Mouse (Mus musculus): ENCODE data around the gene Mat2b.
"Not testable (repeated sequence)": the region's sequence is repeated elsewhere in the genome, so short reads cannot be mapped to it uniquely, and the experiment has no call there.

Gene Mat2b

DNA sequence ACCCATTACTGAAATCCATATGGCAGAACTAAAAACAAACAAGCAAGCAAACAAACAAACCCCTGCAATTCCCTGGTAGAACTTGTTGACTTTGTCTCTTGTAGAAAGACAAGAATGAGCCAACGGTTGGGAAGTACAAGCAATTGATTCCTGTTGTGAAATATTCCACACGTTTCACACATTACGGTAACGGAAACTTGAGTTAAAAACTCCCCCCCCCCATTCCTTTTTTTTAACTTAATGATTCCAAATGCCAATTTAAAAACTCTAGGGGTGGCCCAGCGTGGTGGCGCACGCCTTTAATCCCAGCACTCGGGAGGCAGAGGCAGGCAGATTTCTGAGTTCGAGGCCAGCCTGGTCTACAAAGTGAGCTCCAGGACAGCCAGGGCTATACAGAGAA is at the start of gene Mat2b:
TSS of gene Mat2b (minus strand) at position 101 of the 400 bp plus-strand sequence.
- no peak for DNase-seq

DNA sequence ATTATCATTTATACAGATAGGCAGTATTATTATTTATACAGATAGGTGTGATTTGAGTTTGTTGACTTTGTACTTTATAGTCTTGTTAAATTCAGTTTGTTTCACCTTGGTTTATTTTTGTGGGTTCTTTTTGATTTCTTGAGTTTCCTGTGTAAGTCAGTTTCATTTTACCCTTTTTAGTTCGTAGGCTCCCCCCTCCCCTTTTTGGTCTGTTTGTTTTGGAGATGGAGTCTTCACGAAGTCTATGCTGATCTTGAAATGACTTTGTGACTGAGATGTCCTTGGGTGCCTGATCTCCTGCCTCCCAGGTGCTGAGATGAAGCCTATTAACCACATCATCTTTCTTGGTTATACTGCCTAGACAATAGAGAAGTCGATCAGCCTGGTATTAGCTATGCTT is 49.3 kb upstream of the Mat2b start:
- no peak for DNase-seq

DNA sequence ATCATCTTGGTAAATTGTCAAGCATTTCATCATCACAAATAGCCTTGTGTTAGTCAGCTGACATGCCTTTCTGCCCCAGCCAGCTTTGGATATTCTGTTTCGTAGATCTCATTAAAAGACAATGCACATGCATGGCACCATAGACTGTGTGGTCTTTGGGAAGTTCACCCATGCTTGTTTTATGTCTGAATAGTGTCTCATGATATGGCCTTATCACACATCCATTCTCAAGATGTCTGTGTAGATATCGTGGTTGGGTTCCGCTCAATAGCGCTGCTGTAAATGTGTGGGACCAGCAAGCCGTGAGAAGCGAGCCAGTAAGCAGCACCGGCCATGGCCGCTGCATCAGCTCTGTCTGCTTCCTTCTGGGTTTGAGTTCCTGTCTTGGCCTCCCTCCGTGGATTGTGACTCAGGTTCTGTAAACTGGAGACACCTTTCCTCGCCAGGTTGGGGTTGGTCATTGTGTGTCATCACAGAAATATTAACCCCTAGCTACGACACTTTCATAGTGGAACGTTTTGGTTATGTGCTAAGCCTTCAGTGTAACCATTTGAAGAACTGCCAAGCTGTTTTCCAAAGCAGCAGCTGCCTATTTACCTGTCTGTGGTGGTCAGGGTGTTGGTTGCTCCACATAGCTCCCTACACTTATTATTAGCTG is 46.7 kb upstream of the Mat2b start:
- no peak for DNase-seq

DNA sequence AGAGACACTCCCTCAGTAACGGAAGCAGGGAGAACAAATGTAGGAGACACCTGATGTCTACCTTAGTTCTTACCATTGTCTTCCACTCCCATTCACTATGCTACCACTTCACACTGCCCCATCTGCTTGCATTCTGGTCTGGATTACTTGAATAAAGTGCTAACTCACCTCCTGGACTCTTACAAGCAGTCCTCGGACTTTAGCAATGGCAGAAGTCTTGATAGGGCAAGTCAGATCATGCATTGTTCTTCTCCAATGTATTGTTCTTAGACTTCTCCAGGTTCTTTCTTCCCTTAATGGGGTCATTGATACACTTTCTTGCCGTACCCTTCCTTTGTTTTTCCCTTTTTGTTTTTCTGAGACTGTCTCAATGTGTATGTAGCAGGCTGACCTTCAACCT is 42.4 kb upstream of the Mat2b start:
- DNase-seq, result no peak

DNA sequence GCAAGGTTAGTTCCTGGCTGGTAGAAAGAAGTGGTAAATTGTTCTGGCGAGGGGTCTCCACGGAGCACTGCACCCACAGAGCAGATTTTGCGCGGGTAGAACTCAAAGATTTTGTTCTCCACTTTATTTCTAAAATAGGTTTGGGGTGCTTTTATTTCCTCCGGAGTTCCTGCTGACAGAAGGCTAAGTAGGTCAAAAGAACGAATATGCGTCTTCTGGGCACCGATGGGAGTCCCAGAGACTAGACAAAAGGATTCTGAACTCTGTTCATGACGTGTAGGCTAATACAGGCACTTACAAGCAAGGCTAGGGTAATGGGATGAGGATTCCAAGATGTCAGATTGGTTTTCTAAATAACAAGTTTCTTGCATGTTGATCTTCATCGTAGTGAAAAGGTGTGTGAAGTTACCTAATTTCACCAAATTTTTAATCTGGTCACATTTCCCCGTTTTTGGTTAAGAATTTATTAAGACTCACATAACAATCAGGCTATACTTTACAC is 39.3 kb upstream of the Mat2b start:
- no peak for DNase-seq

DNA sequence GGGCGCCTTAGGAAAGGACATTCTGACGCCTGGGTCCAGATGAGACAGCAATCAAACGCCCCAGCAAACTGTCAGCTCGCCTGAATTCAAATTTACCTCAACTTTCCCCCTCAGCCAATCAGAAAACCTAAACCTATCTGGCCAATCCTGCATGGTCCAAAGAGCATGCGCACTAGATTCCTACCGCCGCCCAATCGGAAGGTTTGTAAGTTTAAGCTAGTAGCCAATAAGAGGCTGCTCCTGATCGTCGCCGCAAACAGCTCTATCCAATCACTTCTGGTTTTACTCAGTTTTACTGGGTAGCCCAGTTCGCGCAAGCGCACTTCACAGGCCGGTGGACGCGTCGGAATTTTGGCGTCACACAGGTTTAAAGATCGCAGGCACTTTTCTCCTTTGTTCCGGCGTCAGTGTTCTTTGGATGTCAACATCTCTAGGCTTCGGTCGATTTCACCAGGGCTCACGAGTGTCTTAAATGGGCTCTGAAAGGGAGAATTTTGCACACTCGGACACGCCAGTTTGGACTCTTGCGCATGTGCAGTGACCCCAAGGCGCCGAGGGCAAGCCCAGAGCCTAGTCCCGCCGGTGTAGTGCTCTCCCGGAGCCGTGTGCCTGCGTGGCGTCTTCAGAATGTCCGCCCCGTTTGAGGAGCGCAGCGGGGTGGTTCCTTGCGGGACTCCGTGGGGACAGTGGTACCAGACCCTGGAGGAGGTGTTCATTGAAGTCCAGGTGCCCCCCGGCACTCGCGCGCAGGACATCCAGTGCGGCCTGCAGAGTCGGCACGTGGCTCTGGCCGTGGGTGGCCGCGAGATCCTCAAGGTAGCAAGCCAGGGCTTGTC is 38.6 kb upstream of the Mat2b start, which contains the start of the genes Hmmr and Nudcd2:
TSS of gene Hmmr (minus strand) at position 84 of the 836 bp plus-strand sequence.
TSS of gene Nudcd2 (plus strand) at position 329 of the 836 bp plus-strand sequence.
- DNase-seq, result peak; percentile 87

DNA sequence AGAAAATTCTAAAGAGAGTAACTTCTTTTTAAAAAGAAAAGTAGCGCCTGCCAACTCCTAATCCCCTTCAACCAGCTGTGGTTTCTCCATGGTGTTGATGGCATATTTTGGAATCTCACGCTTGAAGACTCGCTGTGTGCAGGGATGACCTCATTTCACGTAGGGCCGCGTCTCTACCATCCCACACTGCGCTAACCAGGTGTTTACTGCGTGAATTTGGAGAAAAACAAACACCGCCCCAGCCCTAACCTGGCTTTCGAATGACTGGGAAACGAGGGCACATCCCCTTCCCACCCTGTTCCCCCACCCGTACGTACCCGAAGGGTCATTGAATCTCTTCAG is 38.0 kb upstream of the Mat2b start:
- no peak for DNase-seq

DNA sequence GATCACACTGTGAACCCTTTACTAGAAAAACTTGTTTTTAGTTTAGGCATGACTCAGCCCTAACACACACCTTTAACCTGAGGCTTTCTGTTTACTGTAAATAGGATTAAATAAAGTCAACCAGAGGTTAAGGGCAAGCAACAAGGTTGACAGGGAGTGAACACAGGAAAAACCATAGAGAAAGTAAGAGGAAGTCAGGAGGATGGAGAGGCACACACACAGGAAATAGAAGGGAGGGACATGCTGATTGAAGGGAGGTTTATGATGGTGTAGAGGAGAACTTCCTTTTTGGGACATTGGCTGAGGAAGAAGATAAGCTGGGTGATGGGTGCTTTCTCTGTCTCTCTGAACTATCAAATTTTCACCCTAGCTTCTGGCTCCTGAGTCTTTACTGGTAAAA is 23.3 kb upstream of the Mat2b start:
- no peak for DNase-seq

DNA sequence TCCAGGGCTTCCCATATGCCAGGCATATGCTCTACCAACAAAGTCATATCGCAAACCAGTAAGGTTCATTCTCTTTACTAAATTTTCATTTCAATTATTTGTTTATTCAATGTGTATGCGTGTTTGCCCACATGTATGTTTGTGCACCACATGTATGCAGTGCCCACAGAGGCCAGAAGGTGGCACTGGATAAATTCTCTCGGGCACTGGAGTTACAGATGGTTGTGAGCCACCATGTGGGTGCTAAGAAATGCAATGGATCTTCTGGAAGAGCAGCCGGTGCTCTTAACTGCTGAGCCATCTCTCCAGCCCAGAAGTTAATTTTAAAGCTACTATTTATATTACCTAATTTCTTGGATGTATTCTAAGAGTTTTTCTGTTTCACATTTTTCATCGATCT is 20.5 kb upstream of the Mat2b start:
- DNase-seq, result peak; percentile 19

DNA sequence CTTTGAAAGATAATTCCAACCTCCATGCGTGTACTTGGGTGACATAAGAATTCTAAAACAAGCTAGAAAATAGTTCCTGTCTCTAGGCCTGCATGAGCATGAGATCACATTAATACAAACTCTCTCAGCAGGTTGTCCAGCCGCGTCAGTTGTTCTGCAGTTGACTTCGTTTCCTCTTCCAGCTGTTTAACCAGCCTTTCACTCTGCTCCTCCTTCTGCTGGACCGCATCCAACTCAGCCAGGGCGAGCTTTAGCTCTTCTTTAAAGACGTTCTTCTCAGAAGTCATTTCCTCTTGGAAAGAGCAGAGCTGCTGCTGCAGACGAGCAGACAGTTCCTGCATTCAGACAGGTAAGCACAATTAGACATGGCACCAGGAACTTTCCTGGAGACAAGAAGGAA is 18.9 kb upstream of the Mat2b start:
- peak; percentile 16 for DNase-seq

DNA sequence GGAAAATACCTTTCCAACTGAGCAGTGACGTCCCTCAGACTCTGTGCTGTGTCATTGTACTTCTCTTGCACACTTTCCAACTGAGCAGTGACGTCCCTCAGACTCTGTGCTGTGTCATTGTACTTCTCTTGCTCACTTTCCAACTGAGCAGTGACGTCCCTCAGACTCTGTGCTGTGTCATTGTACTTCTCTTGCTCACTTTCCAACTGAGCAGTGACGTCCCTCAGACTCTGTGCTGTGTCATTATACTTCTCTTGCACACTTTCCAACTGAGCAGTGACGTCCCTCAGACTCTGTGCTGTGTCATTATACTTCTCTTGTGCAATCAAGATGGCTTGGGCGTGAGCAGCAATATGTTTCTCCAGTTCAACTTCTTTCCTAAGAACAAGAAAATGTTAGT is 14.9 kb upstream of the Mat2b start:
- DNase-seq, result not testable (repeated sequence)

DNA sequence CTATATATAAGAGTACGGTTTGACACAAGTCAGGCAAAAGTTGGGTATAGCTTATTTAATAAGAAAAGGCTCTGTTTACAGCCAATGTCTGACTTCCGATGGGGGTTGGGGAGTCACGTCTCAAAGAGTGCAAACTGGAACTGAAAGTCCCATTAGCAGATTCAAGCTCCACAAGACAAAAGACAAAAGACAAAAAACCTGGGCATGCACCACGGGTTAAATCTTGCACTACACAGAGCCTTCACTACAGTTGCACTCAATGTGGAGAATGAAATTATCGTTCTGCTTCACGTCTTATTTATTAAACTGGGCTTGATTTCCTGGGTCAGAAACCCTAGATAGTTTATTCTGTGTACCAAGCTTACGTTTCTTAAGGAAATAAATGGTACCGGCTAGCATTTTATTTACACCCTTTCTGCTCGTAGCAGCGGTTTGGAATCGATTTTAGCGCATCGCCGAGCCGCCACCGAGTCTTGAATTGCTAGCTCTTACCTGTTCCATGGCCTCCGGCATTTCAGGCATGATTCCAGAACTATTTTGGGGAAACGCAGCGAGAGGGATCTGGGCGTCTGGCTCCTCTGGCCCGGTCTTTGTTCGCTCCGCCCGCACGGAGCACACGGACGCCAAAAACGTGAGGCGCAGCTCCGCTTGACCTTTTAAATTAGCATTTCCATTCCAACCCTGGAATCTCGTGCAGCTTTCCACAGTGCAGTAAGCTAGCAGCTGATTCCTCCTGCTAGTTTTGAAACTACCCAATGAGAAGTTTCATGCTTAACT is 504 bp downstream of the Mat2b start:
- peak; percentile 41 for DNase-seq

DNA sequence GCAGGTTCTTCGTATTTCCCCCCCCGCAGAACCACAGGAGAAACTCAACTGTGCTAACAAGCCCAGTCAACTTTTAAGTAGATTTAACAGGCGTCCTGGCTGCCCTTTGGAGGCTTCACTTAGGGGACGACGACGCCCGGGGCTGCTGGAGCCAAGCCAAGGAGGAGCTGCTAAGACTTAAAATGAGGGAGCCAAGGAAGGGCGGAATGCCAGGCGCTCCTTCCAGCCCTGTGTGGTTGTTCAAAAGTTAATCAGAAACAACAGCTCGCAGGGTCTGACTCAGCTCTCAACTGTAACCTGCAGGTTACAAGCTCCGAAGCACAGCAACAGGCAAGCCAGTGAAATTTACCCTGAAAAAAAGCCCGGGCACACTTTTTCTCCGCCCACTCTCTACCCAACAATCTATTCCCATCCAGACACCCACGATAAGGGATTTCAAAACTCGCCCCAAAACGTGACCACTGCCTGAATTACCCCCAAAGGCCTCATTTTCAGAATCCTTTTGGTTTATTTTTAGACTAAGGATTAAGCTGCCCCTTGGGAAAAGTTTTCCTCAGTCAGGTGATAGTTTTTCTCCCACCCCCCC is 1.5 kb downstream of the Mat2b start:
- peak; percentile 72 for DNase-seq

DNA sequence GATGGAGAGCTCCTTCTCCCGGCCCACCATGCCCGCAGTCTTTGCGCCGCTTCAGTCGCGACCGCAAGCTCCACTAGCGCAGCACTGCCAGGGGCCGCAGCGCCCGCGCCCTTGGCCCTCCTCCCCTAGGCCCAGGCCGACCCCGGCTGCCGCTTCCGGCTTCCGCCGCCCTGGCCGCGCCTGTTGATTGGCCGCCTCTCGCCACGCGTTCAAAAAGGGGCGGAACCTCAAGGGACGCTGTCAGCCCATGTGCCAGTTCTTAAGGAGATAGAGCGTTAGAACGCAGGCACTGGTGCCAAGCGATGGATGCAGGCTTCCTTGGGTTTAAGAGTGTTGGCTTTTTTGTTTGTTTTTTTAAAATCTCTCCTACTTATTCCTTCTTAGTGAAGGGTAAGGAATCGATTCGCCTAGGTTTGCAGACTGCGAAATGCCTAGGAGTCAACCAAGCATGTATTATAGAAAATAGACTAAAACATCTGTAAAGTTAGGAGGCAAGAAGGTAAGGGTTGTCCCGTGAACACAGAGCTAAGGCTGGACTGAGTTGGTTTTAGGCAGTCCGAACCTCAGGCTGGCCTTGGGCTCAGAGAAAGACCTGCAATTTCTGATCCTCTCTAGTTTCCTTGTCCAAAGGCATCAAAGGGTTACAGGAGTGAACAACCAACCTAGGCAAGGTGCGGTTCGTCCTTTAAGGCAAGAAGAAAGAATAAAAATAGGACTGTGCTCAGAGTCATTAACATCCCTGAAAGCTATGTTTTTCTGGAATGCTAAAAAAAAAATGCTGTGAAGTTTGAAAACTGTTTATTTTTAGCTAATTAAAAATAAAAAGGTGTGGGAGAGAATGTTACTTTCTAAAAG is 2.3 kb downstream of the Mat2b start:
- DNase-seq, result peak; percentile 85

DNA sequence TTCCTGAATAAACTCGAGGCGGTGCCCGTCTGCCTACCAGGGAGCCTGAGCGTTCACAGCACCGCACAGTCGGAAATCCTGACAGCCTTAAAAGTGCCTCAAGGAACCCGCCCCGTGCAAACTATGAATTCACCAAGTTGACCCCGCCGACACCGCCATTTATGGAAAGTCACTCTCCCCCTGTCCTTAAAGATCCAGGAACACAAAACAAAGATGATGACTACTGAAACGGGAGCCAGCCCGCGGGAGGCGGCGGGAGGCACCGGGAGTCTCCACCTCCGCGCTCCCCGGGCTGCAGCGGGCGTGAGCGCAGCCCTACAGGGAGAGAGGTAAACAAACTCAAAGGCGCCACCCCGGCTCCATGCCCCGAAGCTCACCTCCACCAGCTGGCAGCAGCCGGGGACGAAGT is 2.9 kb downstream of the Mat2b start:
- peak; percentile 16 for DNase-seq

DNA sequence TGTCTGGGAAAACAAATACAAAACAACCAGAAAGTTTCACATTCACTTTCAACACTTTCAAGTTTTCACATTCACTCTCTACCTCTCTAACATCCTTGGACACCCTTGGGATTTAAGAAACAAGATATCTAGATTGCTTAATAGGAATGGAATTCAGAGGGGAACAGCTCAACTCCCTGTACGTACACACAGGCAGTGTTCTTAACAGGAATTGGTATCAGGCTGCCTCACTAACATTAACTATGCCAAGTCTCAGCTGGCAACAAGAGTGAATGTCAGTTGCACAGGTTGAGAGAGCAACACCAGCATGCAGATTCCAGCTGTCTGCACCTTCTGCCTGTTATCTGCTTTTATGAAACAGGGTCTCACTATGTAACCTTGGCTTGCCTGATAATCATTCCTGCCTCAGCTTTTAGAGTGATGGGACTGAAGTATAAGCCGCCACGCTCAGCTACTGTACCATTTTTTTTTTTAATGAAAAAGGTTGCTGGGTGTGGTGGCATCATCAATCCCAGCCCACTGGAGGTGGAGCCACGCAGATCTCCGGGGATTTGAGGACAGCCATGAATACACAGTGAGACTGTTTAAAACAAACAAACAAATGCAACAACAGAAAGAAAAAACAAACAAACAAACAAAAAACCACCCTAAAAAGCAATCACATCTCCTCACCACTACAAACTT is 4.4 kb downstream of the Mat2b start:
- DNase-seq, result no peak

DNA sequence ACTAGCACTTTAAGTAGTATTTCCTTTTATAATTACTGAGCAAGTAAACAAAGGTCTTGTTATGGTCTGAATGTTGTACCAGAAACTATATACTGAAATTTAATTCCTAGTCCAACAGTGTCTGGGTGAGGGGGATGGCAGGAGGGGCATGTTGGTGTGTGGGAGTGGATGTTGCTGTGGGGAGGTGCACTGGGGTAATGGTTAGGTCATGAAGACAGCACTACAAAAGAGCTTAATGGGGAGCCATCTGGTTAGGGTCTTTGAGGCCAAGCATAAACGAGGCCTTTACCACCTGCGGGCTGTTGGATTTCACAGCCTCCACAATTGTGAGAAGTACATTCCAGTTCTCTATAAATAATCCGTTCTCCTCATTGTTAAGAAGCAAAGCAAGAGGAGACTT is 11.7 kb downstream of the Mat2b start:
- DNase-seq, result no peak

DNA sequence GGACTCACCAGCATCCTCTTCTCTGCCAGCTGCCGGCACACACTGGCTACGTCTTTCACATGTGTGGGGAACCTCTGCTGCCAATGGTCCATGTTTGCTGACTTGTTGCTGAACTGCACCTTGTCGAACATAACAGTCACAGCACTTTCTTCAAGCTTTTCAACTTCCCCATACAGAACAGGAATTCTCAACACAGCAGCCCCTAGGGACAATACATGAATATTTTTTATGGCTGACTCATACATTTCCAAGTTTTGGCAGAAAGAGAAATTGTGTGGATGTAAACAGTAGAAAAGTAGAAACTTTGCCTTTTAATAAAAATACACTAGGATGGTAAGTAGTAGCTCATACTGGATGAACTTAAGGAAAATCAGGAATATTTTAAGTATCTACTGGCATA is 12.5 kb downstream of the Mat2b start:
- DNase-seq, result no peak

DNA sequence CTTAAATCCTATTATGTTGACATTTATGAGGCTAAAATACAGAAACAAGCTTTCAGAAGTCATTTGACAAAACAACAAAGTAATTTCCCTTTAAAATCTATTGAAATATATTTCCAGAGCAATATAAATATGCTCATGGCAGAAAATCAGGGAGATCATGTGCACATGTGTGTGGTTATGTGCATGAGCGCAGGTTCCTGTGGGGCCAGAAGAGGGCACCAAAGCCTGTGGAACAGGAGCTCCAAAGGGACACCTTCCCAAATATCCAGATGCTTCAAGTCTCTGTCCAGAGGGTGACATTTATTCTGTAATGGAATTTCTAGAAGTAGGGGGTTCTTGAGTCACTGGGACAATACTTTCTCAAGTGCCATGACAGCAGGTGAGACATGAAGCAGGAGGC is 17.8 kb downstream of the Mat2b start:
- no peak for DNase-seq

DNA sequence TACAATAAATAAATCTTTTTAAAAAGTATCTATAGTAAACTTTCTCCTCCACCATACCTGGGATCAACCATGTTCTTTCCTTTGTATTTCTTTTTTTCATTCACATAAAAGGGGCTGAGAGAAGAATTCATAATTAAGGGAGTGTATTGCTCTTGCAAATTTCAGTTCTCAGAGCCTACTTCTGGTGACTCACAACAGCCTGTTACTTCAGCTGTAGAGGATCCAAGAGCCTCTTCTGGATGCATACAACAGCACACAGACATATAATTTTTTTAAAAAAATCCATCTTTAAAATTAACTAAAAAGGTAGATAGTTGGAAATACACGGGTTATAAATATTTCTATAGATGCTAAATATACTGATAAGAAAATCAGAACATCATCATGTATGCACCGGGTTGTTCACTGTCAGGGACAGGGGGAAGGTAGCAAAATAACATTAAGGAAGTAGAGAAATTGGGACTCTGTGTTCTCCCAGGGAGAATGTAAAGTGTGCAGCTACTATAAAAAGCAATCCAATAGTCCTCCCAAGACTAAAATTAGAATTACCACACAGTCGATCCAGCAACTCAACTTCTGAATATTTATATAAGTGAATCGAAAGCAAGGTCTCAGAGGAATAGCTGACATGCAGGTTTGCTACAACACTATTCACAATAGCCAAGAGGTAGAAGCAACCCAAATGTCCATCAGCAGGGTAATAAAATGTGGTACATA is 19.8 kb downstream of the Mat2b start:
- no peak for DNase-seq

Measured in right cerebral cortex, postnatal 4 days (tissue).